Mouse (Mus musculus) forebrain, embryonic 16.5 days (tissue): ENCODE data around the gene Ovca2. TPM values are rescaled to one million over a fixed set of nuclear protein-coding genes. Genes with fewer than 3 reads are reported as not detected.

Source experiments
- ATAC-seq: fragments of 200-750 bp; cut with Nextera tagmentation; 2 replicates; pipeline ENCODE4 v1.8.0; 2017; ENCODE audit warnings: mild to moderate bottlenecking, moderate library complexity
- H3K27ac ChIP-seq: fragments of 300-500 bp; sonication (generic); 2 replicates; pipeline ENCODE4 v1.5.1; 2014; ENCODE audit warnings: low read length, control low read depth
- H3K27me3 ChIP-seq: fragments of 300-500 bp; sonication (generic); replicated peaks from 2 replicates; pipeline ENCODE4 v1.6.1; 2014; ENCODE audit warnings: low read length; ENCODE audit not compliant: control insufficient read depth, insufficient read depth
- H3K36me3 ChIP-seq: fragments of 300-500 bp; sonication (generic); 2 replicates; pipeline ENCODE4 v1.6.1; 2014; ENCODE audit not compliant: control insufficient read depth, insufficient read depth
- H3K4me1 ChIP-seq: fragments of 300-500 bp; sonication (generic); replicated peaks from 2 replicates; pipeline ENCODE4 v1.6.1; 2014; ENCODE audit warnings: low read length; ENCODE audit not compliant: control insufficient read depth, insufficient read depth
- H3K4me2 ChIP-seq: fragments of 300-500 bp; sonication (generic); 2 replicates; pipeline ENCODE4 v1.6.1; 2014; ENCODE audit warnings: mild to moderate bottlenecking, low read length, control low read depth
- H3K4me3 ChIP-seq: fragments of 300-500 bp; sonication (generic); replicated peaks from 2 replicates; pipeline ENCODE4 v1.5.1; 2014; ENCODE audit warnings: mild to moderate bottlenecking, low read length, control low read depth
- H3K9ac ChIP-seq: fragments of 300-500 bp; sonication (generic); replicated peaks from 2 replicates; pipeline ENCODE4 v1.6.1; 2014; ENCODE audit warnings: low read depth, low read length, control low read depth
- H3K9me3 ChIP-seq: fragments of 300-500 bp; sonication (generic); 2 replicates; pipeline ENCODE4 v1.6.1; 2016; ENCODE audit warnings: low read length; ENCODE audit not compliant: control insufficient read depth
- WGBS: fragments of 180-500 bp; shearing (Covaris S2); extraction: QIAGEN DNeasy Blood & Tissue Kit; methylation state at CpG from one replicate; pipeline ENCODE4 v1.1.7; 2014; 5-methylcytosine and 5-hydroxymethylcytosine counted together
- polyA plus RNA-seq: library from polyadenylated mRNA; unstranded; fragments of >200 nt; fragmentation: Nextera tagmentation; extraction: Ambion mirVana; gene quantifications from 2 replicates; pipeline ENCODE4 v1.2.1, GENCODE M21; 2015

Gene Ovca2
- polyA plus RNA-seq, 1 experiment from 2014 or later, result 18.0 TPM

- 0 out of 2 replicates have a peak, but pooled peaks cover 3% of the 10 kb centered on the region for H3K36me3 ChIP-seq
- H3K9me3 ChIP-seq, result no peaks in the 10 kb centered on the region; the same call in 1 of the 2 replicates
- H3K27me3 ChIP-seq, result peaks cover 67% of the 10 kb centered on the region
- ATAC-seq, result no peak
- peak overlapping the region; percentile 42 for H3K9ac ChIP-seq
- H3K4me1 ChIP-seq, result peaks cover 50% of the 10 kb centered on the region
- H3K4me3 ChIP-seq, result peak overlapping the region; percentile 30
- WGBS, result 2% methylated on average over 62 of the region's 68 CpGs
- H3K27ac ChIP-seq, result no peak overlapping the region
- peak overlapping the region; percentile 39 for H3K4me2 ChIP-seq
Measured at GRCm38 (mm10) chr11:75166861-75167642, 11.6 kb downstream of the Ovca2 start.

- ATAC-seq, result no peak
- 0 out of 2 replicates have a peak overlapping the region, but pooled peaks have one; percentile 32 for H3K9ac ChIP-seq
- H3K4me1 ChIP-seq, result peaks cover 47% of the 10 kb centered on the region
- no peak overlapping the region for H3K27ac ChIP-seq
- H3K4me2 ChIP-seq, result peak overlapping the region; percentile 39
- H3K27me3 ChIP-seq, result peaks cover 64% of the 10 kb centered on the region
- H3K9me3 ChIP-seq, result no peaks in the 10 kb centered on the region; the same call in 1 of the 2 replicates
- H3K4me3 ChIP-seq, result peak overlapping the region; percentile 30
- 3% methylated on average over 50 of the region's 55 CpGs for WGBS
- 0 out of 2 replicates have a peak, but pooled peaks cover 3% of the 10 kb centered on the region for H3K36me3 ChIP-seq
Measured at GRCm38 (mm10) chr11:75166193-75166842, 12.3 kb downstream of the Ovca2 start.

- Histone ChIP-seq H3K36me3 (0 out of 2 replicates have a peak, but pooled peaks cover 3% of the 10 kb centered on the region), H3K9ac (peak overlapping the region; percentile 32; the same call in 1 of the 2 replicates), H3K4me3 (peak overlapping the region; percentile 30), H3K27me3 (peaks cover 62% of the 10 kb centered on the region), H3K9me3 (no peaks in the 10 kb centered on the region; the same call in 1 of the 2 replicates), H3K27ac (no peak overlapping the region), H3K4me2 (peak overlapping the region; percentile 39), H3K4me1 (peaks cover 44% of the 10 kb centered on the region)
- 2% methylated on average over 54 of the region's 54 CpGs for WGBS
- ATAC-seq, result no peak
Measured at GRCm38 (mm10) chr11:75165441-75166192, 13.0 kb downstream of the Ovca2 start.

- H3K9ac ChIP-seq, result no peak overlapping the region
- peaks cover 60% of the 10 kb centered on the region for H3K27me3 ChIP-seq
- H3K9me3 ChIP-seq, result no peaks in the 10 kb centered on the region; the same call in 1 of the 2 replicates
- WGBS, result 17% methylated on average over 15 of the region's 15 CpGs
- H3K4me2 ChIP-seq, result no peak overlapping the region
- ATAC-seq, result no peak
- peaks cover 5% of the 10 kb centered on the region; the same call in 1 of the 2 replicates for H3K36me3 ChIP-seq
- no peak overlapping the region for H3K4me3 ChIP-seq
- no peak overlapping the region for H3K27ac ChIP-seq
- H3K4me1 ChIP-seq, result peaks cover 41% of the 10 kb centered on the region
Measured at GRCm38 (mm10) chr11:75164750-75165149, 13.9 kb downstream of the Ovca2 start.

GRCm38 (mm10) chr11:75164051-75164450, 14.6 kb downstream of the Ovca2 start:
- peaks cover 53% of the 10 kb centered on the region for H3K27me3 ChIP-seq
- WGBS, result 79% methylated on average over 2 of the region's 2 CpGs
- no peaks in the 10 kb centered on the region; the same call in 1 of the 2 replicates for H3K9me3 ChIP-seq
- H3K9ac ChIP-seq, result no peak overlapping the region
- ATAC-seq, result no peak
- no peak overlapping the region for H3K4me2 ChIP-seq
- H3K4me1 ChIP-seq, result peaks cover 34% of the 10 kb centered on the region
- peaks cover 5% of the 10 kb centered on the region; the same call in 1 of the 2 replicates for H3K36me3 ChIP-seq
- H3K27ac ChIP-seq, result no peak overlapping the region
- H3K4me3 ChIP-seq, result no peak overlapping the region

GRCm38 (mm10) chr11:75163379-75163778, 15.3 kb downstream of the Ovca2 start:
- H3K4me3 ChIP-seq, result no peak overlapping the region
- H3K27me3 ChIP-seq, result peaks cover 47% of the 10 kb centered on the region
- no peak overlapping the region for H3K27ac ChIP-seq
- no peak overlapping the region for H3K4me2 ChIP-seq
- 88% methylated on average over 6 of the region's 6 CpGs for WGBS
- H3K9ac ChIP-seq, result no peak overlapping the region
- peaks cover 5% of the 10 kb centered on the region; the same call in 1 of the 2 replicates for H3K36me3 ChIP-seq
- no peaks in the 10 kb centered on the region; the same call in 1 of the 2 replicates for H3K9me3 ChIP-seq
- H3K4me1 ChIP-seq, result peaks cover 27% of the 10 kb centered on the region
- no peak for ATAC-seq

- H3K4me3 ChIP-seq, result no peak overlapping the region
- H3K9ac ChIP-seq, result no peak overlapping the region
- ATAC-seq, result no peak
- no peak overlapping the region for H3K27ac ChIP-seq
- 92% methylated on average over 12 of the region's 12 CpGs for WGBS
- H3K36me3 ChIP-seq, result peaks cover 5% of the 10 kb centered on the region; the same call in 1 of the 2 replicates
- H3K4me2 ChIP-seq, result no peak overlapping the region
- peaks cover 22% of the 10 kb centered on the region for H3K4me1 ChIP-seq
- peaks cover 41% of the 10 kb centered on the region for H3K27me3 ChIP-seq
- no peaks in the 10 kb centered on the region; the same call in 1 of the 2 replicates for H3K9me3 ChIP-seq
Measured at GRCm38 (mm10) chr11:75162591-75163080, 16.0 kb downstream of the Ovca2 start.

GRCm38 (mm10) chr11:75161417-75162008, 17.1 kb downstream of the Ovca2 start:
- ATAC-seq, result no peak
- Histone ChIP-seq H3K4me1 (peaks cover 12% of the 10 kb centered on the region), H3K9me3 (no peaks in the 10 kb centered on the region; the same call in 1 of the 2 replicates), H3K36me3 (peaks cover 5% of the 10 kb centered on the region; the same call in 1 of the 2 replicates), H3K4me3 (no peak overlapping the region), H3K4me2 (no peak overlapping the region), H3K9ac (no peak overlapping the region), H3K27ac (no peak overlapping the region), H3K27me3 (peaks cover 32% of the 10 kb centered on the region)
- WGBS, result 70% methylated on average over 4 of the region's 4 CpGs
